8 mouse cellular contexts compared by ENCODE assay signal in genomic region chr8:70488931-70489470, GRCm38 (mm10). TPM values are rescaled to one million over a fixed set of nuclear protein-coding genes. Genes with fewer than 3 reads are reported as not detected.
A peak's percentile ranks its signal among the peaks of the same experiment; 100 is the strongest.
DNase-seq lines count a peak whose midpoint lies in the region; ATAC-seq lines count a peak whose summit lies in the region.

No protein-coding gene starts in this region.

- no peaks in the 10 kb centered on the region for H3K9me3 ChIP-seq in kidney, embryonic 16.5 days (ENCODE audit: low read length)
- no peaks in the 10 kb centered on the region for H3K9me3 ChIP-seq in embryonic facial prominence, embryonic 11.5 days (replicated peaks; ENCODE audit: control insufficient read depth, low read length)
- H3K9me3 ChIP-seq in intestine, embryonic 15.5 days, result no peaks in the 10 kb centered on the region

- ATAC-seq in kidney, embryonic 16.5 days (ENCODE audit: low FRiP score, low TSS enrichment), result no peak
- no peak for ATAC-seq in embryonic facial prominence, embryonic 11.5 days (replicated peaks; ENCODE audit: insufficient number of reproducible peaks, low FRiP score, low TSS enrichment, low read depth)
- no peak for ATAC-seq in intestine, embryonic 15.5 days
- no peak for ATAC-seq in erythroid progenitor cell, adult 5-6 weeks (replicated peaks; ENCODE audit: low FRiP score, poor library complexity, severe bottlenecking)

- no peak overlapping the region for H3K27ac ChIP-seq in kidney, embryonic 16.5 days (ENCODE audit: low read length)
- H3K27ac ChIP-seq in embryonic facial prominence, embryonic 11.5 days (replicated peaks; ENCODE audit: low read depth, low read length), result peak overlapping the region; percentile 16; the same call in 1 of the 2 replicates
- H3K27ac ChIP-seq in intestine, embryonic 15.5 days, result no peak overlapping the region

- 0 out of 2 replicates have a peak overlapping the region, but pooled peaks have one; percentile 39 for H3K9ac ChIP-seq in kidney, embryonic 16.5 days (replicated peaks; ENCODE audit: low read length)
- H3K9ac ChIP-seq in embryonic facial prominence, embryonic 11.5 days (replicated peaks; ENCODE audit: low read length), result no peak overlapping the region
- no peak overlapping the region for H3K9ac ChIP-seq in intestine, embryonic 15.5 days

- peak overlapping the region; percentile 42 for H3K4me3 ChIP-seq in kidney, embryonic 16.5 days (ENCODE audit: low read length)
- H3K4me3 ChIP-seq in embryonic facial prominence, embryonic 11.5 days (ENCODE audit: low read depth, low read length), result peak overlapping the region; percentile 20
- H3K4me3 ChIP-seq in intestine, embryonic 15.5 days (replicated peaks), result peak overlapping the region; percentile 30

- H3K27me3 ChIP-seq in kidney, embryonic 16.5 days (ENCODE audit: insufficient read depth, low read length), result peaks cover 97% of the 10 kb centered on the region
- H3K27me3 ChIP-seq in embryonic facial prominence, embryonic 11.5 days (ENCODE audit: control insufficient read depth, insufficient read depth, low read length), result peaks cover 40% of the 10 kb centered on the region
- peaks cover 97% of the 10 kb centered on the region for H3K27me3 ChIP-seq in intestine, embryonic 15.5 days (replicated peaks)

- no peak for DNase-seq in kidney, postnatal 14 days
- DNase-seq in embryonic facial prominence, embryonic 11.5 days (ENCODE audit: low spot score), result no peak
- peak; percentile 52 for DNase-seq in neural tube, embryonic 10.5 days (ENCODE audit: extremely low spot score, low spot score)
- DNase-seq in urinary bladder, postnatal 4 days (ENCODE audit: low spot score in 2 of 2), result no peak
- DNase-seq in adrenal gland, adult (ENCODE audit: inconsistent age in 2 of 2, low spot score in 1 of 2), result no peak

- H3K4me1 ChIP-seq in kidney, embryonic 16.5 days (ENCODE audit: insufficient read depth, low read length), result peaks cover 60% of the 10 kb centered on the region
- H3K4me1 ChIP-seq in embryonic facial prominence, embryonic 11.5 days (ENCODE audit: control insufficient read depth, insufficient read depth, low read length), result peaks cover 15% of the 10 kb centered on the region
- H3K4me1 ChIP-seq in intestine, embryonic 15.5 days (replicated peaks), result peaks cover 48% of the 10 kb centered on the region

- H3K4me2 ChIP-seq in kidney, embryonic 16.5 days (replicated peaks; ENCODE audit: low read depth, low read length), result peak overlapping the region; percentile 60
- peak overlapping the region; percentile 60 for H3K4me2 ChIP-seq in embryonic facial prominence, embryonic 11.5 days (ENCODE audit: low read depth, low read length)
- H3K4me2 ChIP-seq in intestine, embryonic 15.5 days (replicated peaks), result peak overlapping the region; percentile 60

- WGBS in kidney, embryonic 16.5 days, result 1% methylated on average over 14 of the region's 14 CpGs
- under 1% methylated on average over 14 of the region's 14 CpGs for WGBS in embryonic facial prominence, embryonic 11.5 days
- 3% methylated on average over 14 of the region's 14 CpGs for WGBS in intestine, embryonic 15.5 days

- H3K36me3 ChIP-seq in kidney, embryonic 16.5 days (ENCODE audit: insufficient read depth, low read length), result no peaks in the 10 kb centered on the region
- H3K36me3 ChIP-seq in embryonic facial prominence, embryonic 11.5 days (replicated peaks; ENCODE audit: control insufficient read depth, insufficient read depth, low read depth, low read length), result no peaks in the 10 kb centered on the region
- H3K36me3 ChIP-seq in intestine, embryonic 15.5 days, result no peaks in the 10 kb centered on the region

RNA-seq across cellular contexts. Expression of gene Tmem59l, which starts 1.8 kb away (rescaled TPM):
- 6.5 and 7.0 TPM in 2 replicates for polyA plus RNA-seq in kidney, embryonic 16.5 days (2015; fragmentation: Nextera tagmentation; extraction: Ambion mirVana)
- 25.4 and 25.7 TPM in 2 replicates for polyA plus RNA-seq in embryonic facial prominence, embryonic 11.5 days (2014; fragmentation: Nextera tagmentation; extraction: Ambion mirVana)
- polyA plus RNA-seq in intestine, embryonic 15.5 days (2015; fragmentation: Nextera tagmentation; extraction: Ambion mirVana), result 3.2 and 4.2 TPM in 2 replicates
- 3.2 TPM in 1 of 2 replicates, not detected in the other for total RNA-seq in erythroid progenitor cell, adult 5-6 weeks (2015; ENCODE audit: low replicate concordance)
- total RNA-seq in erythroid progenitor cell, adult 5-6 weeks (2017; ENCODE audit: low replicate concordance), result not detected in 2 replicates

RNA-seq across cellular contexts. Expression of gene Crlf1, which starts 4.0 kb away (rescaled TPM):
- 29.3 and 30.7 TPM in 2 replicates for polyA plus RNA-seq in kidney, embryonic 16.5 days (2015; fragmentation: Nextera tagmentation; extraction: Ambion mirVana)
- polyA plus RNA-seq in embryonic facial prominence, embryonic 11.5 days (2014; fragmentation: Nextera tagmentation; extraction: Ambion mirVana), result 63.8 and 64.7 TPM in 2 replicates
- polyA plus RNA-seq in intestine, embryonic 15.5 days (2015; fragmentation: Nextera tagmentation; extraction: Ambion mirVana), result 0.95 and 1.2 TPM in 2 replicates
- not detected in 2 replicates for total RNA-seq in erythroid progenitor cell, adult 5-6 weeks (2015; ENCODE audit: low replicate concordance)
- 1.4 TPM in 1 of 2 replicates, not detected in the other for total RNA-seq in erythroid progenitor cell, adult 5-6 weeks (2017; ENCODE audit: low replicate concordance)

RNA-seq across cellular contexts. Expression of gene Klhl26, which starts 12.2 kb away (rescaled TPM):
- polyA plus RNA-seq in kidney, embryonic 16.5 days (2015; fragmentation: Nextera tagmentation; extraction: Ambion mirVana), result 25.0 and 26.8 TPM in 2 replicates
- polyA plus RNA-seq in embryonic facial prominence, embryonic 11.5 days (2014; fragmentation: Nextera tagmentation; extraction: Ambion mirVana), result 15.4 and 17.9 TPM in 2 replicates
- 18.7 and 20.8 TPM in 2 replicates for polyA plus RNA-seq in intestine, embryonic 15.5 days (2015; fragmentation: Nextera tagmentation; extraction: Ambion mirVana)
- 5.0 and 10.1 TPM in 2 replicates for total RNA-seq in erythroid progenitor cell, adult 5-6 weeks (2015; ENCODE audit: low replicate concordance)
- 4.0 and 5.1 TPM in 2 replicates for total RNA-seq in erythroid progenitor cell, adult 5-6 weeks (2017; ENCODE audit: low replicate concordance)

RNA-seq across cellular contexts. Expression of gene Rex1bd, which starts 17.6 kb away (rescaled TPM):
- 133 and 135 TPM in 2 replicates for polyA plus RNA-seq in kidney, embryonic 16.5 days (2015; fragmentation: Nextera tagmentation; extraction: Ambion mirVana)
- polyA plus RNA-seq in embryonic facial prominence, embryonic 11.5 days (2014; fragmentation: Nextera tagmentation; extraction: Ambion mirVana), result 126 and 140 TPM in 2 replicates
- polyA plus RNA-seq in intestine, embryonic 15.5 days (2015; fragmentation: Nextera tagmentation; extraction: Ambion mirVana), result 121 and 132 TPM in 2 replicates
- total RNA-seq in erythroid progenitor cell, adult 5-6 weeks (2015; ENCODE audit: low replicate concordance), result 22.3 TPM in 1 of 2 replicates, not detected in the other
- 17.8 and 19.6 TPM in 2 replicates for total RNA-seq in erythroid progenitor cell, adult 5-6 weeks (2017; ENCODE audit: low replicate concordance)

RNA-seq across cellular contexts. Expression of gene Uba52, which starts 21.6 kb away (rescaled TPM):
- polyA plus RNA-seq in kidney, embryonic 16.5 days (2015; fragmentation: Nextera tagmentation; extraction: Ambion mirVana), result 869 and 882 TPM in 2 replicates
- polyA plus RNA-seq in embryonic facial prominence, embryonic 11.5 days (2014; fragmentation: Nextera tagmentation; extraction: Ambion mirVana), result 783 and 884 TPM in 2 replicates
- 957 and 992 TPM in 2 replicates for polyA plus RNA-seq in intestine, embryonic 15.5 days (2015; fragmentation: Nextera tagmentation; extraction: Ambion mirVana)
- total RNA-seq in erythroid progenitor cell, adult 5-6 weeks (2015; ENCODE audit: low replicate concordance), result 1,194 and 1,251 TPM in 2 replicates
- 418 and 1,480 TPM in 2 replicates for total RNA-seq in erythroid progenitor cell, adult 5-6 weeks (2017; ENCODE audit: low replicate concordance)

Comparison
In these comparisons a context has a peak if more than half of its experiments do, and no peak if none do; other contexts are left out.
1. RNA of gene Crlf1, which starts 4.0 kb away (polyA plus RNA-seq): 63.8 to 64.7 TPM in embryonic facial prominence, embryonic 11.5 days and 29.3 to 30.7 TPM in kidney, embryonic 16.5 days; 0.95 to 1.2 TPM in intestine, embryonic 15.5 days; every median in the first group is over 10 times any median in the second.
2. Peak in every context shown above with its lines, with median percentiles within 50 percentile points of each other: H3K4me2 ChIP-seq and H3K4me3 ChIP-seq.